Mouse (Mus musculus): ENCODE measurements at regions not wholly inside any gene's neighbourhood (a gene's known extent, or its start where the extent isn't known, plus 50 kb on each side); places are given as distances from the start of the nearest gene placed in this dataset.

GRCm38 (mm10) chr13:107618369-107618771 is 425.9 kb upstream of the Smim15 start:
- TF ChIP-seq USF1 (IDR thresholded peaks at IDR 0.05; ENCODE audit: low read depth, low read length) (no peak), MAZ (IDR thresholded peaks at IDR 0.05; ENCODE audit: low read depth, low read length) (no peak), CTCF (IDR thresholded peaks at IDR 0.05 in 2 of 3, conservative IDR thresholded peaks at IDR 0.05 in 1 of 3; ENCODE audit: control insufficient read depth in 1 of 3, insufficient read depth in 1 of 3, low read depth in 2 of 3, low read length in 3 of 3, poor library complexity in 1 of 3, severe bottlenecking in 1 of 3) (no peak), BHLHE40 (IDR thresholded peaks at IDR 0.05; ENCODE audit: borderline replicate concordance, low read depth, low read length) (no peak), ZMIZ1 (IDR thresholded peaks at IDR 0.05; ENCODE audit: low read depth, low read length) (no peak), TAL1 (IDR thresholded peaks at IDR 0.05; ENCODE audit: low read length) (no peak)
